Mouse (Mus musculus): Measurements from ENCODE around the gene Gm17581. TPM values are rescaled to one million over a fixed set of nuclear protein-coding genes. Genes with fewer than 3 reads are reported as not detected.

Gm17581 gene
- polyA plus RNA-seq, 1 experiment from 2014 or later = not detected

GRCm38 (mm10) chr2:155774927-155775684 is 39.4 kb upstream of the Gm17581 start, which contains the start of gene Mmp24:
Gene Mmp24 (plus strand): TSS chr2:155775342.
- H3K27me3 ChIP-seq (ENCODE audit: control insufficient read depth, insufficient read depth, low read length) = peaks cover 16% of the 10 kb centered on the region; the same call in 1 of the 2 replicates
- WGBS = 4% methylated on average over 39 of the region's 100 CpGs
- H3K36me3 ChIP-seq (ENCODE audit: control insufficient read depth, insufficient read depth, low read length) = no peaks in the 10 kb centered on the region
- H3K4me3 ChIP-seq (ENCODE audit: low read depth, low read length) = peak within 1 kb of the TSS; percentile 31
- peak within 1 kb of the TSS; percentile 95 for H3K4me2 ChIP-seq (replicated peaks; ENCODE audit: low read depth, low read length)
- no peak for ATAC-seq (ENCODE audit: insufficient number of reproducible peaks, insufficient read depth, low FRiP score, low read depth)
- no peak within 1 kb of the TSS; the same call in 1 of the 2 replicates for H3K9ac ChIP-seq (replicated peaks; ENCODE audit: low read depth, low read length)
- 0 out of 2 replicates have a peak, but pooled peaks cover 7% of the 10 kb centered on the region for H3K4me1 ChIP-seq (ENCODE audit: control insufficient read depth, insufficient read depth, low read length)
- H3K27ac ChIP-seq (ENCODE audit: low read length) = no peak within 1 kb of the TSS
- H3K9me3 ChIP-seq (ENCODE audit: control insufficient read depth, low read depth, low read length) = no peaks in the 10 kb centered on the region

DNA sequence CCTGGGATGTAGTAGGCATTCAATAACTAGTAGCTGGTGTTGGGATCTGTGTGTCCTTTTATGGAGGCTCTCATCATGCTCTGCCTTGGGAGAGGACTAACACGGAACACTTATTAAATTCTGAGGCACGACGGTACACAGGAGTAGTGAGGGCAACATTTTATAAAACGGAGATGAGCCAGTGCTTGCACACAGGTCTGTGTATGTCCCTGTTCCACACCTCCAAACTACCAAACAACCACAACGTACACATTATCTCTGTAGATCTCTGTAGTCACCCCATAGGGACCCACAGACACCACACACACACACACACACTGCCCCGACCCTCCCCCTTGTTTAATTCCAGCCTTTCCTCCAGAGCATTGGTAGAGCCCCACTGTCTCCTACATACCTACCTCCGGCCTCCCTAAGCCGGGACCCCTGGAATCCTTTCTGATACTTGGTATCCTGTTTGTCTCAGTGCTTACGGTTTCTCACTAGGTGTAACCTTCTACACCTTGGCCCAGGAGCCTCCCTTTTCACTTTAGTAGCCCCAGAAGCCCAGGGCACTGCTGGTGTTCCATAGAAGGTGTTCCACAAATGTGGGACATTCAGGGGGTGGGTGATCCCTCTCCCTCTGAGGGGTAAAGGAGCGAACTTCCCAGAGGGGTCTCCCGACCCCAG is 38.7 kb upstream of the Gm17581 start:
- Histone ChIP-seq H3K9ac (replicated peaks; ENCODE audit: low read depth, low read length) (no peak overlapping the region; the same call in 1 of the 2 replicates), H3K4me1 (ENCODE audit: control insufficient read depth, insufficient read depth, low read length) (0 out of 2 replicates have a peak, but pooled peaks cover 7% of the 10 kb centered on the region), H3K4me2 (replicated peaks; ENCODE audit: low read depth, low read length) (peak overlapping the region; percentile 95; the same call in 1 of the 2 replicates), H3K27ac (ENCODE audit: low read length) (no peak overlapping the region), H3K27me3 (ENCODE audit: control insufficient read depth, insufficient read depth, low read length) (peaks cover 16% of the 10 kb centered on the region; the same call in 1 of the 2 replicates), H3K4me3 (ENCODE audit: low read depth, low read length) (peak overlapping the region; percentile 31; the same call in 1 of the 2 replicates), H3K36me3 (ENCODE audit: control insufficient read depth, insufficient read depth, low read length) (no peaks in the 10 kb centered on the region), H3K9me3 (ENCODE audit: control insufficient read depth, low read depth, low read length) (no peaks in the 10 kb centered on the region)
- 55% methylated on average over 11 of the region's 11 CpGs for WGBS
- ATAC-seq (ENCODE audit: insufficient number of reproducible peaks, insufficient read depth, low FRiP score, low read depth) = no peak

- H3K27ac ChIP-seq (ENCODE audit: low read length) = no peak overlapping the region
- no peak for ATAC-seq (ENCODE audit: insufficient number of reproducible peaks, insufficient read depth, low FRiP score, low read depth)
- WGBS = 57% methylated on average over 4 of the region's 4 CpGs
- H3K4me2 ChIP-seq (replicated peaks; ENCODE audit: low read depth, low read length) = no peak overlapping the region
- 0 out of 2 replicates have a peak, but pooled peaks cover 7% of the 10 kb centered on the region for H3K4me1 ChIP-seq (ENCODE audit: control insufficient read depth, insufficient read depth, low read length)
- no peaks in the 10 kb centered on the region for H3K36me3 ChIP-seq (ENCODE audit: control insufficient read depth, insufficient read depth, low read length)
- H3K4me3 ChIP-seq (ENCODE audit: low read depth, low read length) = no peak overlapping the region
- no peak overlapping the region for H3K9ac ChIP-seq (replicated peaks; ENCODE audit: low read depth, low read length)
- no peaks in the 10 kb centered on the region for H3K9me3 ChIP-seq (ENCODE audit: control insufficient read depth, low read depth, low read length)
- peaks cover 16% of the 10 kb centered on the region; the same call in 1 of the 2 replicates for H3K27me3 ChIP-seq (ENCODE audit: control insufficient read depth, insufficient read depth, low read length)
Measured at GRCm38 (mm10) chr2:155773664-155774063, 38.0 kb upstream of the Gm17581 start.

- H3K9me3 ChIP-seq (ENCODE audit: control insufficient read depth, low read depth, low read length) = no peaks in the 10 kb centered on the region
- H3K4me3 ChIP-seq (ENCODE audit: low read depth, low read length) = no peak overlapping the region
- no peak overlapping the region for H3K27ac ChIP-seq (ENCODE audit: low read length)
- WGBS = 47% methylated on average over 13 of the region's 13 CpGs
- H3K4me2 ChIP-seq (replicated peaks; ENCODE audit: low read depth, low read length) = no peak overlapping the region
- H3K27me3 ChIP-seq (ENCODE audit: control insufficient read depth, insufficient read depth, low read length) = no peaks in the 10 kb centered on the region
- H3K36me3 ChIP-seq (ENCODE audit: control insufficient read depth, insufficient read depth, low read length) = no peaks in the 10 kb centered on the region
- no peak for ATAC-seq (ENCODE audit: insufficient number of reproducible peaks, insufficient read depth, low FRiP score, low read depth)
- no peak overlapping the region for H3K9ac ChIP-seq (replicated peaks; ENCODE audit: low read depth, low read length)
- no peaks in the 10 kb centered on the region for H3K4me1 ChIP-seq (ENCODE audit: control insufficient read depth, insufficient read depth, low read length)
Measured at GRCm38 (mm10) chr2:155764679-155765418, 29.2 kb upstream of the Gm17581 start.

GRCm38 (mm10) chr2:155756855-155757566 is 21.3 kb upstream of the Gm17581 start:
- H3K4me3 ChIP-seq (ENCODE audit: low read depth, low read length) = no peak overlapping the region
- no peak overlapping the region for H3K27ac ChIP-seq (ENCODE audit: low read length)
- H3K4me2 ChIP-seq (replicated peaks; ENCODE audit: low read depth, low read length) = no peak overlapping the region
- ATAC-seq (ENCODE audit: insufficient number of reproducible peaks, insufficient read depth, low FRiP score, low read depth) = no peak
- 66% methylated on average over 14 of the region's 14 CpGs for WGBS
- no peaks in the 10 kb centered on the region for H3K9me3 ChIP-seq (ENCODE audit: control insufficient read depth, low read depth, low read length)
- H3K27me3 ChIP-seq (ENCODE audit: control insufficient read depth, insufficient read depth, low read length) = no peaks in the 10 kb centered on the region
- H3K36me3 ChIP-seq (ENCODE audit: control insufficient read depth, insufficient read depth, low read length) = no peaks in the 10 kb centered on the region
- H3K9ac ChIP-seq (replicated peaks; ENCODE audit: low read depth, low read length) = no peak overlapping the region
- no peaks in the 10 kb centered on the region for H3K4me1 ChIP-seq (ENCODE audit: control insufficient read depth, insufficient read depth, low read length)

DNA sequence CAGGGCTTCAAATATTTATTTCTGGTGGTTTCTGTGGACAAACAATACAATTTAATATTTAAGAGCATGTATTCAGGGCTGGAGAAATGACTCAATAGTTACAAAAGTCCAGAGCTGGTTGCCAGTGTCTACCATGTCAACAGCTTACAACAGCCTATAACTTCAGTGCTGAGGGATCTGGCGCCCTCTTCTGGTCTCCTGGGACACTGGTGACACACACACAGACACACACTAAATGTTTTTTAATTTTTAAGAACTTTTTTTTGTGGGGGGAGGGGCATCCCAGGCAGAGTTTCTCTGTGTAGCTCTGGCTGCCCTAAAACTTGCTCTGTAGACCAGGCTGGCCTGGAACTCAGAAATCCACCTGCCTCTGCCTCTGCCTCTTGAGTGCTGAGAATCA is 20.1 kb upstream of the Gm17581 start:
- Histone ChIP-seq H3K27ac (ENCODE audit: low read length) (no peak overlapping the region), H3K27me3 (ENCODE audit: control insufficient read depth, insufficient read depth, low read length) (no peaks in the 10 kb centered on the region), H3K4me2 (replicated peaks; ENCODE audit: low read depth, low read length) (no peak overlapping the region), H3K4me1 (ENCODE audit: control insufficient read depth, insufficient read depth, low read length) (no peaks in the 10 kb centered on the region), H3K9ac (replicated peaks; ENCODE audit: low read depth, low read length) (no peak overlapping the region), H3K4me3 (ENCODE audit: low read depth, low read length) (no peak overlapping the region), H3K9me3 (ENCODE audit: control insufficient read depth, low read depth, low read length) (no peaks in the 10 kb centered on the region), H3K36me3 (ENCODE audit: control insufficient read depth, insufficient read depth, low read length) (no peaks in the 10 kb centered on the region)
- 3% methylated on average over 1 of the region's 1 CpGs for WGBS
- no peak for ATAC-seq (ENCODE audit: insufficient number of reproducible peaks, insufficient read depth, low FRiP score, low read depth)

DNA sequence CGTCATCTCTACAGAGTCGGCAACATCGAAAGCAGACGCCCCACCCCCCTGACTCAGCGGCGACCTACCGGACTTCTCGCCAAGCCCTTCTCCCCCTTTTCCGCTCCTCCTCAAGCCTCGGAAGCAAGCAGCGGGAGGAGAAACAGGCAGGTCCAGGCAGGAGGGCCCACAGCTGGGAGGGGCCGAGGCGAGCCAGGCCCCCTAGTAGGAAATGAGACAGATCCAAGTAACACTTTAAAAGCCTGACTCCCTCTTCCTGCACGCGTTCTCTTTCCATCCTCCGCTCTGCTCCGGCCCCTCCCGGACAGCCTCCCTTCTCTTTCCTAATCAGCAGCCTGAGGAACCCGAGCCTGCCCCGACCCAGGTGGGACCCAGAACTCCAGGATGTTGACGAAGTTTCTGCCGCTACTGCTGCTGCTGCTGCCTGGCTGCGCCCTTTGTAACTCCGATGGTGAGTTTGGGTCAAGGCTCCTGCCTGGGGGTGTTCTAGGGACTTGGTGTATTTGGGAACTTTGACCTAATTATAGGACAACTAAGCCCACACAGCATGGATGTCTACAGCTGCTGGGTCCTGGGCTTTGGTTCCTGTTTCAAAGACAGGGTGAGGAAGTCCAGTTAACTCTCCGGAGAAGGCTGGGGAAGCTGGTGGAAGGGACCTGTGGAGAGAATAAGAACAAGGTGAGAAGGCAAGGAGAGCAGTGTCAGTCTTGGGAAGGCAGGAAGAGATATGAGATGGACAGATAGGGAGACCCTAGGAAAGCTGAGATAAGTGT is 15.5 kb upstream of the Gm17581 start, which contains the start of gene Procr:
Procr (plus strand) TSS at position 104 of the 773 bp plus-strand sequence.
- peak within 1 kb of the TSS; percentile 74 for H3K4me2 ChIP-seq (replicated peaks; ENCODE audit: low read depth, low read length)

More for the DNA sequence above, 15.5 kb upstream of the Gm17581 start, which contains the start of gene Procr:
- Histone ChIP-seq H3K4me3 (ENCODE audit: low read depth, low read length) (peak within 1 kb of the TSS; percentile 39), H3K9me3 (ENCODE audit: control insufficient read depth, low read depth, low read length) (no peaks in the 10 kb centered on the region), H3K4me1 (ENCODE audit: control insufficient read depth, insufficient read depth, low read length) (no peaks in the 10 kb centered on the region), H3K27me3 (ENCODE audit: control insufficient read depth, insufficient read depth, low read length) (no peaks in the 10 kb centered on the region), H3K9ac (replicated peaks; ENCODE audit: low read depth, low read length) (peak within 1 kb of the TSS; percentile 25; the same call in 1 of the 2 replicates), H3K27ac (ENCODE audit: low read length) (no peak within 1 kb of the TSS), H3K36me3 (ENCODE audit: control insufficient read depth, insufficient read depth, low read length) (no peaks in the 10 kb centered on the region)
- peak; percentile 83; the same call in 1 of the 2 replicates for ATAC-seq (ENCODE audit: insufficient number of reproducible peaks, insufficient read depth, low FRiP score, low read depth)
- under 1% methylated on average over 25 of the region's 25 CpGs for WGBS
